Mouse (Mus musculus) midbrain, embryonic 16.5 days (tissue): ENCODE data around the gene Pde4d. TPM values are rescaled to one million over a fixed set of nuclear protein-coding genes. Genes with fewer than 3 reads are reported as not detected.

ENCODE experiments used
- ATAC-seq: fragments of 200-750 bp; cut with Nextera tagmentation; 2 replicates; pipeline ENCODE4 v1.8.0; 2017; ENCODE audit warnings: moderate TSS enrichment
- H3K27ac ChIP-seq: fragments of 300-500 bp; sonication (generic); 2 replicates; pipeline ENCODE4 v1.5.1; 2014; ENCODE audit warnings: mild to moderate bottlenecking, low read length, mixed read lengths
- H3K27me3 ChIP-seq: fragments of 300-500 bp; sonication (generic); 2 replicates; pipeline ENCODE4 v1.6.1; 2014; ENCODE audit warnings: low read depth, low read length, mixed read lengths; ENCODE audit not compliant: control insufficient read depth, insufficient read depth
- H3K36me3 ChIP-seq: fragments of 300-500 bp; sonication (generic); 2 replicates; pipeline ENCODE4 v1.6.1; 2014; ENCODE audit warnings: mild to moderate bottlenecking, low read length, moderate library complexity, mixed read lengths; ENCODE audit not compliant: control insufficient read depth, insufficient read depth
- H3K4me1 ChIP-seq: fragments of 300-500 bp; sonication (generic); 2 replicates; pipeline ENCODE4 v1.6.1; 2014; ENCODE audit warnings: mild to moderate bottlenecking, low read length, mixed read lengths; ENCODE audit not compliant: control insufficient read depth, insufficient read depth
- H3K4me2 ChIP-seq: fragments of 300-500 bp; sonication (generic); 2 replicates; pipeline ENCODE4 v1.6.1; 2014; ENCODE audit warnings: mild to moderate bottlenecking, low read length, mixed read lengths
- H3K4me3 ChIP-seq: fragments of 300-500 bp; sonication (generic); 2 replicates; pipeline ENCODE4 v1.5.1; 2014; ENCODE audit warnings: low read depth, mild to moderate bottlenecking, low read length, moderate library complexity, mixed read lengths
- H3K9ac ChIP-seq: fragments of 300-500 bp; sonication (generic); 2 replicates; pipeline ENCODE4 v1.6.1; 2014; ENCODE audit warnings: low read depth, low read length, mixed read lengths
- H3K9me3 ChIP-seq: fragments of 300-500 bp; sonication (generic); replicated peaks from 2 replicates; pipeline ENCODE4 v1.6.1; 2014; ENCODE audit warnings: mild to moderate bottlenecking, low read length, mixed read lengths; ENCODE audit not compliant: control insufficient read depth, poor library complexity, severe bottlenecking
- WGBS: fragments of 180-500 bp; shearing (Covaris S2); extraction: QIAGEN DNeasy Blood & Tissue Kit; methylation state at CpG from one replicate; pipeline ENCODE4 v1.1.7; 2014; 5-methylcytosine and 5-hydroxymethylcytosine counted together
- polyA plus RNA-seq: library from polyadenylated mRNA; unstranded; fragments of >200 nt; fragmentation: Nextera tagmentation; extraction: Ambion mirVana; gene quantifications from 2 replicates; pipeline ENCODE4 v1.2.1, GENCODE M21; 2015

Gene Pde4d
- polyA plus RNA-seq, 1 experiment from 2014 or later = 22.6 TPM

DNA sequence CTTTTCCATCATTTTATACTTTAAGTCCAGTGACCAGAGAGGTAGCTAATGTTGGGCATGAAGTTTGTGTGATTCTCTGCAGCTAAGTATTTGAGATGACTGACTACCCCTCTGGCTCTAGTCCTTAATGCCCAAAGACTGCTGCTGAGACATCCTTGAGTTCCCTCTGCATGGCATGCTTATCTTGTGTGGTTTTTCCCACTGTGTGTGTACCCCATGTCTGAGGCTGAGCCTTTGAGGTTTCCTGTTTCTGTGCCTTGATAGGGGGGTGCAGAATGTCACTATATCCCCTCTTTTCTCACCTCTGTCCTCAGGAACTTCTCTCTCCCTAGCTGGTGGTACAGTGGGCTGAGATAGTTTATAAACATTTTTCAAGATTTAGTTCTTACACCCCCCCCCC, 14.1 kb upstream of the Pde4d start:
- no peaks in the 10 kb centered on the region for H3K27me3 ChIP-seq
- no peak for ATAC-seq

DNA sequence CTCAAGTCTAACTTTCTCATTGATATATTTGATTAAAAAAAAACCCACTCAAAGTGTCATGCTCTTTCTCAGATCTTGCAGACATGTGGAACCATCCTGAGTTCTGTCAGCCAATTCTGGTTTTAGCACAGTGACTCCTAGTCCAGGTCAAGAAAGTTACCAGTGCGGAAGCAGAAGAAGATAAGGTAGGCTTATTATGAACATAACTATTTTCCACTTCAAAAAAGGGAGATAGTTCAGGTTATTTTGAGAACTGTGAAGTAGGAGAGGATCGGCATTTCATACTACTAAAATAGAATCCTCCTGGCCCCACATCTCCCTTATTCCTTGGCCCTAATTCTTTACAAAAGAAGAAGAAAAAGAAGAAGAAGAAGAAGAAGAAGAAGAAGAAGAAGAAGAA, 12.3 kb upstream of the Pde4d start:
- no peak for ATAC-seq
- Histone ChIP-seq H3K27ac (no peak overlapping the region), H3K4me2 (no peak overlapping the region), H3K4me1 (no peaks in the 10 kb centered on the region), H3K27me3 (no peaks in the 10 kb centered on the region), H3K9me3 (no peaks in the 10 kb centered on the region), H3K36me3 (no peaks in the 10 kb centered on the region), H3K9ac (no peak overlapping the region), H3K4me3 (no peak overlapping the region)
- 91% methylated on average over 2 of the region's 2 CpGs for WGBS

More for the DNA sequence above, 14.1 kb upstream of the Pde4d start:
- Histone ChIP-seq H3K36me3 (no peaks in the 10 kb centered on the region), H3K27ac (no peak overlapping the region), H3K9ac (no peak overlapping the region), H3K4me2 (no peak overlapping the region), H3K4me3 (no peak overlapping the region), H3K4me1 (no peaks in the 10 kb centered on the region), H3K9me3 (no peaks in the 10 kb centered on the region)

DNA sequence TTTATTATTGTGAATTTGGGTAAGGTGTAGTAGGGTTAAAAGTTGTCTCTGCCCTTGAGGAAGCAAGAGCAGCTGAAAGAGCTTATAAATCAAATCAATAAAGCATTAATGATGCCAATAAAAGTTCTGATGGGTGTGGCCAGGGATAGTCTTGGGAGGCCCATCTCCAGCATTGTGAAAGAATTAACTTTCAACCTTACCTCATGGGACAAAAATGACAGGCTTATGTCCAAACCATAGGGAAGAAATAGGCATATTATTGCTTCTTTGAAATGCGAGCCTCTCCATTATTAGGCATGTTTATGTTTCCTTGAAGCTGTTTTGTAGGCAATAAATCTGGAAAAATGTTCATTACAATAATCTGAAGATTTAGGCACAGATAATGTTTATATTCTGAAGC, 10.7 kb upstream of the Pde4d start:
- H3K36me3 ChIP-seq = no peaks in the 10 kb centered on the region
- H3K27ac ChIP-seq = no peak overlapping the region
- no peak overlapping the region for H3K4me2 ChIP-seq
- no peaks in the 10 kb centered on the region for H3K27me3 ChIP-seq
- ATAC-seq = no peak
- H3K4me1 ChIP-seq = no peaks in the 10 kb centered on the region
- H3K9me3 ChIP-seq = no peaks in the 10 kb centered on the region
- H3K9ac ChIP-seq = no peak overlapping the region
- no peak overlapping the region for H3K4me3 ChIP-seq
- WGBS = 90% methylated on average over 1 of the region's 1 CpGs

GRCm38 (mm10) chr13:108448348-108448931, 1.3 kb upstream of the Pde4d start:
- no peak for ATAC-seq
- Histone ChIP-seq H3K4me1 (no peaks in the 10 kb centered on the region), H3K9me3 (no peaks in the 10 kb centered on the region), H3K36me3 (no peaks in the 10 kb centered on the region), H3K27me3 (no peaks in the 10 kb centered on the region), H3K4me3 (no peak overlapping the region), H3K4me2 (no peak overlapping the region), H3K9ac (no peak overlapping the region), H3K27ac (no peak overlapping the region)
- 82% methylated on average over 11 of the region's 11 CpGs for WGBS

DNA sequence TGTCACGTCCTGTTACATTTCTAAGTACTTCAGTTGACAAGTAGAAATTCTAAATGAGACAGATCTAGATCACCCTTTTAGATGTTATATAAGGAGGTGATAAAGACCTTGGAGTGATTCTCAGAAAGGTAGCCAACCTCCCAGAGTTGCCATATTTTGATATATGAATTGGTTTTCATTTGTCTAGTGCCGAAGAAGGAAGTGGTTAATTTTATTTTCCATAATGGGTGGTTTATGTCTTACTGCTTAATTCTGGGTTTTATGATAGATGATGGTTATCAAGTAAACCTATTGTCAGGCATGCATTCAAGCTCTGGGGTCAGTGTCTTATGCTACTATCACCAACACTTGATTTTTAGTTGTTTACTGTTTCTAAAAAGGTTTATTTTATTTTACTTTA, 1.4 kb downstream of the Pde4d start:
- Histone ChIP-seq H3K4me2 (no peak overlapping the region), H3K4me3 (no peak overlapping the region), H3K9me3 (no peaks in the 10 kb centered on the region), H3K4me1 (no peaks in the 10 kb centered on the region), H3K36me3 (no peaks in the 10 kb centered on the region), H3K27ac (no peak overlapping the region), H3K9ac (no peak overlapping the region), H3K27me3 (no peaks in the 10 kb centered on the region)
- WGBS = 88% methylated on average over 2 of the region's 2 CpGs
- ATAC-seq = no peak

DNA sequence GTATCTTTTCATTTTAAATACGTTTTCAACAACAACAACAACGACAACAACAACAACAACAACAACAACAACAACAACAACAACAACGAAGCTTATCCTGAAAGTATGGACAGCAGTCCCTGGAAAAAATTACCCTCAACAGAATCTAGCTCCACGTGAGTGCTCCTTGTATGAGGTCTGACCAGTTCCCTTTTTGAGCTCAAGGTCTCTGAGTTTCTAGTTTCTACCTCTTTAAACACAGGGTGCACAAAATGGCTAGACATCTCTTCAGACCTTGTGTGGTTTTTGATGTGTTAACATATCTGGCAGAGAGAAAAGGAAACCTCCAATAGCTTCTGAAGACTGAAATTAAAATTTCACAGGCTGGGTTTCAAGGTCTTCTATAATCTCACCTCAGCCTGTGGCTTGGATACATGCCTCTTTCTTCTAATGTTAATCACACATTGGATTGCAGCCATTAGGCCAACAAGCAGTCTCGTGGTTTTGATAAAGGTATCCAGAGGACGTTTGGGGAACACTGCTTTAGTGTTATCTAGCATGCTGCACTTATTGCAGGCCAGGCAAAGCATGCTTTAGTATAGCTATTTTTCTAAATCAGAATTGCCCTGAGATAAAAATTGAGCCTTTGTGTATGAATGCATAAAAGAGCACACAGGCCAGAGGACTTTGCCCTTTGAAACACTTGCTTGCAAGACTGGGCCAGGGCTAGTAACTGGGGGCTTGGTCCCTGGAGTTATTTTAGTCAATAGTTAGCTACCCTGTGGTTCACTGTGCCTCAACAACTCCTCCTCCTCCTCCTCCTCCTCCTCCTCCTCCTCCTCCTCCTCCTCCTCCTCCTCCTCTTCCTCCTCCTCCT, 3.5 kb downstream of the Pde4d start:
- H3K9ac ChIP-seq = no peak overlapping the region
- no peak overlapping the region for H3K4me2 ChIP-seq
- WGBS = 76% methylated on average over 6 of the region's 6 CpGs
- H3K27ac ChIP-seq = no peak overlapping the region
- no peak for ATAC-seq
- no peaks in the 10 kb centered on the region for H3K27me3 ChIP-seq
- H3K36me3 ChIP-seq = no peaks in the 10 kb centered on the region
- no peaks in the 10 kb centered on the region for H3K4me1 ChIP-seq
- H3K4me3 ChIP-seq = no peak overlapping the region
- H3K9me3 ChIP-seq = no peaks in the 10 kb centered on the region

- Histone ChIP-seq H3K27me3 (no peaks in the 10 kb centered on the region), H3K4me2 (no peak overlapping the region), H3K36me3 (no peaks in the 10 kb centered on the region), H3K4me3 (no peak overlapping the region), H3K9me3 (no peaks in the 10 kb centered on the region), H3K9ac (no peak overlapping the region), H3K4me1 (no peaks in the 10 kb centered on the region), H3K27ac (no peak overlapping the region)
- WGBS = 91% methylated on average over 5 of the region's 5 CpGs
- no peak for ATAC-seq
Measured at GRCm38 (mm10) chr13:108462518-108462917, 12.8 kb downstream of the Pde4d start.

- Histone ChIP-seq H3K27ac (no peak overlapping the region), H3K27me3 (no peaks in the 10 kb centered on the region), H3K36me3 (no peaks in the 10 kb centered on the region), H3K4me1 (no peaks in the 10 kb centered on the region), H3K9ac (no peak overlapping the region), H3K4me2 (no peak overlapping the region), H3K9me3 (no peaks in the 10 kb centered on the region), H3K4me3 (no peak overlapping the region)
- ATAC-seq = no peak
Measured at GRCm38 (mm10) chr13:108465755-108466154, 16.0 kb downstream of the Pde4d start.

DNA sequence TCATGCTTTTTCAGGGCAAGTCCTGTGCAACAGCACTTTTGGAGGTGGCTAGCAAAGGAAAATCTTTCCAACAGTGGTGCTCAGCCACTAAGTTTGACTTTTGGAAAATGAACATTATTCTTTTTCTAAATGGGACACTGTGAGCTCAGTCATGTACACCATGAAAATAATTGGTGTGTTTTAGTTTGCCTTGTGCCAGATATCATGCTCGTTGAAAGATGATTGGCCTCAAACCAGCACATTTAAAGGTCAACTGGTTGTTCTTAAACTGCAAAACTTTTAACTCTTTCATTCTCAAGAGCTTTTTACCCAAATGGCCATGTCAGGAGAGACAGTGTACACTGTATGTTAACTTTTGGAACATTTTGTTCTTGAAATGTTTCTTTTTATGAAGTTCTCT, 17.3 kb downstream of the Pde4d start:
- Histone ChIP-seq H3K27me3 (no peaks in the 10 kb centered on the region), H3K9ac (no peak overlapping the region), H3K27ac (no peak overlapping the region), H3K4me3 (no peak overlapping the region), H3K9me3 (no peaks in the 10 kb centered on the region), H3K4me1 (no peaks in the 10 kb centered on the region), H3K36me3 (no peaks in the 10 kb centered on the region), H3K4me2 (no peak overlapping the region)
- WGBS = 81% methylated on average over 1 of the region's 1 CpGs
- no peak for ATAC-seq
